Mouse (Mus musculus) macrophage (primary cell): Measurements from ENCODE around the gene Cxcr5. TPM values are rescaled to one million over a fixed set of nuclear protein-coding genes. Genes with fewer than 3 reads are reported as not detected.
"Not testable (repeated sequence)": the region's sequence is repeated elsewhere in the genome, so short reads cannot be mapped to it uniquely, and the experiment has no call there.

Experiments
- H3K27ac ChIP-seq: fragments of 350-480 bp; formaldehyde crosslinking; 2 replicates; pipeline ENCODE4 v1.9.0; 2021
- H3K36me3 ChIP-seq: fragments of 350-480 bp; formaldehyde crosslinking; 2 replicates; pipeline ENCODE4 v1.9.0; 2021; ENCODE audit errors: inconsistent target
- H3K4me3 ChIP-seq: fragments of 350-480 bp; formaldehyde crosslinking; 2 replicates; pipeline ENCODE4 v1.9.0; 2021; ENCODE audit errors: inconsistent target
- H3K79me2 ChIP-seq: fragments of 350-480 bp; formaldehyde crosslinking; 2 replicates; pipeline ENCODE4 v1.9.0; 2021; ENCODE audit errors: inconsistent target
- WGBS: methylation state at CpG from one replicate; pipeline ENCODE4 v1.1.7; 2026; ENCODE audit warnings: inconsistent platforms; ENCODE audit not compliant: missing documents; 5-methylcytosine and 5-hydroxymethylcytosine counted together
- polyA plus RNA-seq: library from polyadenylated mRNA; stranded (reverse); fragments of 250-400 nt; gene quantifications from 3 replicates; pipeline ENCODE4 v1.2.4, GENCODE M21; 2018; ENCODE audit warnings: inconsistent platforms

The Cxcr5 gene
- polyA plus RNA-seq, 1 experiment from 2014 or later = not detected

- no peak overlapping the region for H3K4me3 ChIP-seq
- no peaks in the 10 kb centered on the region for H3K36me3 ChIP-seq
- WGBS = 96% methylated on average over 9 of the region's 9 CpGs
Observed at GRCm38 (mm10) chr9:44594901-44595536, 33.3 kb upstream of the Cxcr5 start.

DNA sequence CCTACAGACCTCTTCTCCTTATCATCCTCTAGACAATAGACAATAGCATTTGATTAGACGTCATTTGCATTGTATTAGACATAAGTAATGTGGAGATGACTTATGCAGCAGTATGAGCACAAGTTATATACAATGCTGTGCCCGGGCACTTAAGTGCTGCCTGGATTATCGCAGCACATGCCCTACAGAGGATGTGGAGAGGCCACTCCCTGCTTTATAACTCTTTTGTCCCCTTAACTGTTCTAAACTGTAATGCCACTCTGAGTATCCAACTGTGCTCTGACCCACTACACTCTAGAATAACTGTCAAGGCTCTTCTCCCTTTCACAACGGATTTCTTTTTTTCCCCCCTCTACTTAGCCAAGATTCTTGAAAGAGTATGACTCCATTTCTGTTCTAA, 32.2 kb upstream of the Cxcr5 start:
- H3K79me2 ChIP-seq = no peaks in the 10 kb centered on the region

More at GRCm38 (mm10) chr9:44594901-44595536, 33.3 kb upstream of the Cxcr5 start:
- no peak overlapping the region for H3K27ac ChIP-seq
- no peaks in the 10 kb centered on the region for H3K79me2 ChIP-seq

DNA sequence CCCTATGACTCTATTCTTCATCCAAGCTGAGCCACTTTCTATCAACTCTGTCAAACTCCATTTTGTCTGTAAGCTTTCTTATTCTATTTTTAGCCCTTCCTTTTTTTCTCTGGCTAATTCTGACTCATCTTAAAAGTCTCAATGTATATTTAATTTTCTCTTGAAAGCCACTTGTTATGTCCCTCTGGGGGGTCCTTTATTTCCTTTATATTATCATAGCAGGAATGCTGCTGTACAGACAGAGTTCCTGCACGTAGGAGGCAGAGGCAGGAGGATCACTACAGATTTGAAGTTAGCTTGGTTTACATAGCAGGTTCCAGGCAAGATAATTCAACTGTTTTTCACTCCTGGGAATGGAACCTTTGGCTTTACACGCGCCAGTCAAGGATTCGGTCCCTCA, 31.5 kb upstream of the Cxcr5 start:
- Histone ChIP-seq H3K4me3 (no peak overlapping the region), H3K36me3 (no peaks in the 10 kb centered on the region), H3K27ac (peak overlapping the region; percentile 56), H3K79me2 (no peaks in the 10 kb centered on the region)
- 90% methylated on average over 4 of the region's 4 CpGs for WGBS

More for the DNA sequence above, 32.2 kb upstream of the Cxcr5 start:
- H3K27ac ChIP-seq = no peak overlapping the region; the same call in 1 of the 2 replicates
- H3K36me3 ChIP-seq = no peaks in the 10 kb centered on the region
- no peak overlapping the region for H3K4me3 ChIP-seq
- WGBS = 94% methylated on average over 4 of the region's 4 CpGs

- no peak overlapping the region for H3K27ac ChIP-seq
- no peaks in the 10 kb centered on the region for H3K79me2 ChIP-seq
- 94% methylated on average over 7 of the region's 7 CpGs for WGBS
- no peak overlapping the region for H3K4me3 ChIP-seq
- H3K36me3 ChIP-seq = no peaks in the 10 kb centered on the region
Observed at GRCm38 (mm10) chr9:44591595-44592188, 30.0 kb upstream of the Cxcr5 start.

DNA sequence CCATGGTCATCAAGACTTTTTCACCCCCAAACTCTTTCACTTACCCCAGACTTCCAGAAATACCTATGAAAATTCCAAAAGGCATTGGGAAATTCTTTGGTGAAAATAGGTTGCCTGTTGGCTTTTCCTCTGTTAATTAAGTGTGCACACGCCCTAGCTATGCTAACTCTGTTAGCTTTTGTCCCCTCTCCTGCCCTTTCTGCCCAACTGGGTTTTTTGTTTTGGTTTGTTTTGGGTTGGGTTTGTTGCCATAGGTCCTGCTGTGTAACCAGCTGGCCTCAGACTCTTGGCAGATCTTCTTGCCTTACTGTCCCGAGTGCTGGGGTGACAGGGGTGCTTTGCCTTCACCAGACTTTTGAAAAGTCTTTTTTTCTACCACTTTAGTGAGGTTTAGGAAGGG, 29.3 kb upstream of the Cxcr5 start:
- H3K36me3 ChIP-seq = no peaks in the 10 kb centered on the region
- H3K4me3 ChIP-seq = no peak overlapping the region
- whole genome bisulfite sequencing = 100% methylated on average over 2 of the region's 2 CpGs
- H3K79me2 ChIP-seq = no peaks in the 10 kb centered on the region
- no peak overlapping the region for H3K27ac ChIP-seq

DNA sequence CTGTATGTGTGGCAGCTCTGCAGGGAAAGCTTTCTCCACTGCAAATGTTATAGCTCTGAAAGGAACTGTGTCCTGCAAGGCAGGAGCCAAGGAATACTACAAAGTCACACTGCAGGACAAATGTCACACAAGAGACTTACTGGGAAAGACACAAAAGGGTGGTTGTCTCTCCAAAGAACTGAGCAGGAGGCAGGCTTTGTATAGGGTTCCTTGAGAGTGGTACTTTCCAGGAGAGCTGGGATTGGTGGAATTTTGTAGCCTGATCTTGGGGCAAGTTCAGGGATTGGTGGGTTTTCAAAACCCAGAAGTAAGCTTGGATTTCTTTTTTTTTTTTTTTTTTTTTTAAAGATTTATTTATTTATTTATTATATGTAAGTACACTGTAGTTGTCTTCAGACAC, 27.4 kb upstream of the Cxcr5 start:
- H3K36me3 ChIP-seq = no peaks in the 10 kb centered on the region
- H3K27ac ChIP-seq = no peak overlapping the region
- no peaks in the 10 kb centered on the region for H3K79me2 ChIP-seq
- no peak overlapping the region for H3K4me3 ChIP-seq

GRCm38 (mm10) chr9:44588605-44589004, 26.9 kb upstream of the Cxcr5 start:
- Histone ChIP-seq H3K4me3 (no peak overlapping the region), H3K79me2 (no peaks in the 10 kb centered on the region), H3K27ac (no peak overlapping the region), H3K36me3 (no peaks in the 10 kb centered on the region)
- 91% methylated on average over 9 of the region's 9 CpGs for WGBS

GRCm38 (mm10) chr9:44587262-44588160, 25.8 kb upstream of the Cxcr5 start:
- H3K27ac ChIP-seq = no peak overlapping the region
- 82% methylated on average over 9 of the region's 9 CpGs for WGBS
- no peaks in the 10 kb centered on the region for H3K79me2 ChIP-seq
- no peak overlapping the region for H3K4me3 ChIP-seq
- no peaks in the 10 kb centered on the region for H3K36me3 ChIP-seq

DNA sequence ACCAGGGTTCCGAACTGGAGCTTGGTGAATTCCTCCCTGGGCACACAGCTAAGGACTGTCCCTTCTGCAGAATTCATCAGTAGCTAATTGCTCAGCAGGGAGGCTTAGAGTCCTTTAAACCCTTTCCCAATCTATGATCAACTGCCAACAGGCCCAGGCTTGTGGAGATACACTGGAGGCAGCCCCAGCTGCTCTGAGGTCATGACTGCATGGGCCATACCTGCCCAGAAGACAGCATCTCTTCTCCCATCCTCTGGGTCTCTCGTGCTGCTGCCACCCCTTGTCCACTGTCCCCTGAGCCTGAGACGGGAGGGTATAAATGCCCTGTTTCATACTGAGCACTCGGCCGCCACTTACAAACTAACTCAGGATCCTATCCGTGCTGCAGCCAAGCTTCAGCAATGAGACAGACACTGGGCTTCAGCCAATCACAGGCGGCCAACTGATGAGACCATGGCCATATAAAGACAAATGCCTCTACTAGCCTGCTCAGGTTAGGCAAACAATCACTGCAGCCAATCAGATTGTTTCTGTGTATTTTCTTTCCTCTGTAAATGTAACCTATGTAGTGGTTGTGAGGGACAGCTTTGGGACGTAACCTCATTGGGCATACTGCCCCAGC, 25.1 kb upstream of the Cxcr5 start:
- 95% methylated on average over 8 of the region's 8 CpGs for whole genome bisulfite sequencing
- no peak overlapping the region for H3K27ac ChIP-seq
- H3K4me3 ChIP-seq = no peak overlapping the region
- H3K36me3 ChIP-seq = no peaks in the 10 kb centered on the region
- H3K79me2 ChIP-seq = no peaks in the 10 kb centered on the region

DNA sequence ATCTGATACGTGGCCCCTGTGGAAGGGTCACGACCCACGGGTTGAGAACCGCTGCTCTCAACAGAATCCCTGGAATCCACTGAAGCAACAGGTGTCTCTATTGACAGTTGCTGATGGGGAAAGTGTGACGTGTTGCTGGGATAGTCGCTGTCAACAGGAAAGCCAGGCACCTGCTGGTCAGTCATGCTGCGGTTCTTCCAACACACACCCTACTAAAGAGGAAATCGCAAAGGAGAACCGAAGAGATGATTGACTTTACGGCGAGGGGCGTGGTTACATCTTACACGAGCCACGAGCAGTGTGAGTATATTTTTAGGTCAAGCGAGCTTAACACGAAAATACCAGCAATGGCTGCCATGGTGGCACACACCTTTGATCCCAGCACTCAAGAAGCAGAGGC, 20.7 kb upstream of the Cxcr5 start:
- Histone ChIP-seq H3K79me2 (no peaks in the 10 kb centered on the region), H3K36me3 (no peaks in the 10 kb centered on the region), H3K4me3 (no peak overlapping the region), H3K27ac (0 out of 2 replicates have a peak overlapping the region, but pooled peaks have one; percentile 12)
- 23% methylated on average over 16 of the region's 16 CpGs for WGBS

- no peak overlapping the region for H3K4me3 ChIP-seq
- H3K27ac ChIP-seq = no peak overlapping the region
- WGBS = 72% methylated on average over 3 of the region's 3 CpGs
- no peaks in the 10 kb centered on the region for H3K79me2 ChIP-seq
- no peaks in the 10 kb centered on the region for H3K36me3 ChIP-seq
Observed at GRCm38 (mm10) chr9:44581423-44581822, 19.7 kb upstream of the Cxcr5 start.

DNA sequence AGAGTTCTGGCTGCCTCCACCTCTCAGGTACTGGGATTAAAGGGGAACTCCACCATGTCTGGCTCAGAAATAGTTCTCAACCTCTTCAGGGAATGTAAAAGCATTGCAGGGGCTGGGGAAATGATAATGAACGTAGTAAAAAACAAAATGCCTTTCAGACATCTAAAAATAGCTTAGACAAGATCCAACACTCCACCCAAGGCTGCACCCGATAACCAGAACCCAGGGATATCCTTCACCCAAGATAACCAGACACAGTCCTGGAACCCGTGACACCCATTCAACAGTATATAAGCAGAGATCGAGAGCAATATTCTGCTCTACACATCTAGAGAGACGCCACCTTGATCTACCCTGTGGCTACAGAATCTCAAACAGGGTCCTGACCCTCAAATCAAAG, 18.4 kb upstream of the Cxcr5 start:
- Histone ChIP-seq H3K79me2 (no peaks in the 10 kb centered on the region), H3K4me3 (no peak overlapping the region), H3K36me3 (no peaks in the 10 kb centered on the region), H3K27ac (peak overlapping the region; percentile 68)
- WGBS = 97% methylated on average over 5 of the region's 5 CpGs

DNA sequence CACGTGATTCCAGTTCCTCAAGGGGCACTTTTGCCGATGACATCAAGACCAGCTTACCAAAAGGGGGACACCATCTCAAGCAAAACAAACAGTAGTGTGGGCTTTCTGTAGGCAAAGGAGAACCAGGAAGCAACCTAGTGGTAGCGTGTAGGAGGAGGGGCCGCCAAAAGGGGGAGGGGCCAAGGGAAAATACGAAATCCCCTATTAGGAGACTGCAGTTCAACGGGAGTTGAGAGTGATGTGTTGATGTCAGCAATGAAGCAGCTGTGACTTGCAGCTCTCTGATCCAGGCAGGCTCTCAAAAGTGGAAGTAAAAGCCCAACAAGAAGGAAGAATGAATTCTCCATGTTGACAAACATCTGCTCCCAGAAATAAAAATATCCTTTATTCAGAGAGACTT, 17.7 kb upstream of the Cxcr5 start:
- Histone ChIP-seq H3K27ac (peak overlapping the region; percentile 68), H3K4me3 (no peak overlapping the region), H3K36me3 (no peaks in the 10 kb centered on the region), H3K79me2 (no peaks in the 10 kb centered on the region)
- 2% methylated on average over 6 of the region's 6 CpGs for WGBS

DNA sequence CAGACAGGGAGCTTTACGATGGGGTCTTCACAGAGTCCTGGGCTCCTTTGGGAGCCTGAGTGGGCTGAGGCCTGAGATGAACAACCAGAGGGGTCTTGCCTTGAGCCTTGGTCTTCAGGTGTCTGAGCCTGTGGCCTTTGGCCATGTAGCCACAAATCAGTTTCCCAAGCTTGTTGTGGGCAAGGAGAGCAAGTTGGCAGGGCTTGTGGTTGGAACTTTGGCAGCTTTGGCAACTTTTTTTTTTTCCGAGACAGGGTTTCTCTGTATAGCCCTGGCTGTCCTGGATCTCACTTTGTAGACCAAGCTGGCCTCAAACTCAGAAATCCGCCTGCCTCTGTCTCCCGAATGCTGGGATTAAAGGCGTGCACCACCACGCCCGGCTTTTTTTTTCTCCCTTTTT, 14.4 kb upstream of the Cxcr5 start:
- 81% methylated on average over 7 of the region's 7 CpGs for WGBS

DNA sequence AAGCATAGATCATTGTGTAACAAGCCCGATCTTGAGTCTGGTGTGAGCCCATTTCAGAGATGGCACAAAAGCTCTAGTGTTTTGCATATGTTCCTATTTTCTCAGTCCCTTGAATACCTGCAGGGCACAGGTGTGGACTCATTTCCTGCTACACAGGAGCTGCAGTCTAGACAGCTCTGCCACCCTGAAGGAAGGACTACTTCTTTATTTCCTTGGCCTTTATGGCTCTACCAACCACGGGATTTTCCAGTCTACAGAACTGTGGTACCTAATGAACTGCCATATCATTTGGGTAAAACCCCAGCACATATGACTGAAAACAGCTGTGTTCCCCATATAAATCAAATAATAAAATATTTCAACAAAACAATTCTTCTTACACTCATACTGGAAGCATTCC, 13.4 kb upstream of the Cxcr5 start:
- Histone ChIP-seq H3K27ac (no peak overlapping the region), H3K36me3 (no peaks in the 10 kb centered on the region), H3K79me2 (no peaks in the 10 kb centered on the region), H3K4me3 (no peak overlapping the region)
- 94% methylated on average over 2 of the region's 2 CpGs for WGBS

More for the DNA sequence above, 14.4 kb upstream of the Cxcr5 start:
- not testable (repeated sequence) for H3K79me2 ChIP-seq, H3K4me3 ChIP-seq, H3K27ac ChIP-seq, H3K36me3 ChIP-seq
